Mouse (Mus musculus): Measurements from ENCODE around the gene Shc2.

DNA sequence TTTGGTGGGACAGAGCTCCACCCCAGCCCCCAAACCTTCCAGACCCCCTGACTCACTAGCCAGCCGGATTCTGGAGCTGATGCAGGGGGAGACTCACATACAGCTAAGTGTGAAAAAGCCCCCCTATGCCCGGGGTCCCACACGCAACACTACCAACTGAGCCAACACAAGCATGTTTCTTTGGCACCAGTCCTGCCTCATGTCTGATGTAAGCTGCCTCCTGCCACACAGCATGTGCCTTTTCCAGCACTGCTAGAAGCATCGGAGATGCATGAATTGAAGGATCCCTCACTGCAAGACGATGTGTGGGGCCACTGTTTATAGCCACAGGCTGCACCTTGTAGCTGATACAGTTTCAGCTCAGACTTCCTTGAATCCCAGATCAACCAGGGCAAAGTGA is 9.3 kb downstream of the Shc2 start:
- TF ChIP-seq POLR2A (IDR thresholded peaks at IDR 0.05; ENCODE audit: low read depth, low read length) (no peak), CTCF (IDR thresholded peaks at IDR 0.05; ENCODE audit: borderline replicate concordance, insufficient read depth, low read length) (no peak)

Measured in embryonic fibroblast, embryonic 13.5 days (primary cell).